Comparison of ENCODE assay signal across 8 mouse cellular contexts in the genomic region with DNA sequence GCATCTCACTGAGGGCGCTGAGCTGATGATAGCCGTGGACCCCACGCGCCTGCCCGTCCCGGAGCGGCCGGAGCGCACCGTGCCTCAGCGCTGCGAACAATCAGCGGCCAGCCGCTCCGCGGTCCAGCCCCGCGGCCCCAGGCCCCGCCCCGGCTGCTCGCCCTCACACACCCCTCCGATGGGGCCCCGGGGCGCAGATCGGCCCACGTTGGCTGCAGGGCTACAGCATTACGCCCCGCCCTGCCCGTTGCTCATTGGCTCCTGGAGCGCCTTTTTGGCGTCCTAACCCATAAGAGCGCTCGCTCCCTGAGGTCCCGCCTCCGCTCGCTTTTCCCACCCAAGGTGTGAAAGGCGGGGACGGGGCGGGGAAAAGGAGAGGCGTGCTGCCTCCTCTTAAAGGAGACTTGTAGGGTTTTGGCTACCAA. TPM values are rescaled to one million over a fixed set of nuclear protein-coding genes. Genes with fewer than 3 reads are reported as not detected.
DNase-seq lines count a peak whose midpoint lies in the region; ATAC-seq lines count a peak whose summit lies in the region.

A gene (minus strand): TSS at position 92 of the 425 bp plus-strand sequence.

- H3K36me3 ChIP-seq in hindbrain, embryonic 14.5 days (replicated peaks; ENCODE audit: control insufficient read depth, insufficient read depth), result no peaks in the 10 kb centered on the region

- peak; percentile 99 for ATAC-seq in hindbrain, embryonic 14.5 days (ENCODE audit: low FRiP score)

- peak within 1 kb of the TSS; percentile 89 for H3K27ac ChIP-seq in hindbrain, embryonic 14.5 days

- WGBS in hindbrain, embryonic 14.5 days, result under 1% methylated on average over 40 of the region's 40 CpGs

- DNase-seq in ZHBTc4 (ENCODE audit: low read depth, low spot score), result peak; percentile 100
- DNase-seq in cerebellum, postnatal 4 days (ENCODE audit: low spot score in 2 of 2), result peak; percentile 93 to 96
- DNase-seq in frontal cortex, postnatal 36 days (ENCODE audit: low spot score in 2 of 2), result peak; percentile 94 to 98
- DNase-seq in hindbrain, embryonic 14.5 days (ENCODE audit: low spot score), result peak; percentile 98
- DNase-seq in layer of hippocampus, postnatal 25 days (ENCODE audit: extremely low spot score in 1 of 2, low spot score in 1 of 2), result peak; percentile 81 to 84
- peak; percentile 98 for DNase-seq in lung, postnatal 14 days
- DNase-seq in ovary, postnatal 36 days (ENCODE audit: low spot score), result peak; percentile 97
- peak; percentile 98 for DNase-seq in thymus, postnatal 14 days

- H3K4me2 ChIP-seq in hindbrain, embryonic 14.5 days (replicated peaks), result peak within 1 kb of the TSS; percentile 96

- peaks cover 4% of the 10 kb centered on the region; the same call in 1 of the 2 replicates for H3K27me3 ChIP-seq in hindbrain, embryonic 14.5 days (ENCODE audit: control insufficient read depth, insufficient read depth, low read length)

- H3K4me1 ChIP-seq in hindbrain, embryonic 14.5 days (replicated peaks; ENCODE audit: control insufficient read depth, insufficient read depth, low read length), result peaks cover 27% of the 10 kb centered on the region

- H3K9ac ChIP-seq in hindbrain, embryonic 14.5 days, result peak within 1 kb of the TSS; percentile 92

- no peaks in the 10 kb centered on the region for H3K9me3 ChIP-seq in hindbrain, embryonic 14.5 days (ENCODE audit: control insufficient read depth, low read length)

- peak within 1 kb of the TSS; percentile 94 for H3K4me3 ChIP-seq in hindbrain, embryonic 14.5 days (replicated peaks; ENCODE audit: low read length)

RNA-seq across cellular contexts. Expression of the gene that starts here (rescaled TPM):
- 22.3 and 30.2 TPM in 2 replicates for polyA plus RNA-seq in hindbrain, embryonic 14.5 days (2014; fragmentation: Nextera tagmentation; extraction: Ambion mirVana)
- 10 to 100 TPM; 28.0 to 30.5 TPM for total RNA-seq in layer of hippocampus, postnatal 25 days (2021)

Comparison
In these comparisons a context has a peak if more than half of its experiments do, and no peak if none do; other contexts are left out.
1. Peak in every context shown above with its lines: DNase-seq, ATAC-seq, H3K4me3 ChIP-seq and H3K27ac ChIP-seq.